Mouse (Mus musculus): ENCODE measurements at regions not wholly inside any gene's neighbourhood (a gene's known extent, or its start where the extent isn't known, plus 50 kb on each side); places are given as distances from the start of the nearest gene placed in this dataset.

GRCm38 (mm10) chr10:126452757-126453528, 448.2 kb downstream of the Atp23 start:
- TF ChIP-seq CTCF (IDR thresholded peaks at IDR 0.05 in 2 of 3, conservative IDR thresholded peaks at IDR 0.05 in 1 of 3; ENCODE audit: control insufficient read depth in 1 of 3, insufficient read depth in 1 of 3, low read depth in 2 of 3, low read length in 3 of 3, poor library complexity in 1 of 3, severe bottlenecking in 1 of 3): no peak
- no peak for TF ChIP-seq GATA1 (IDR thresholded peaks at IDR 0.05; ENCODE audit: low read depth, low read length)
- TF ChIP-seq ZNF384 (IDR thresholded peaks at IDR 0.05; ENCODE audit: low read depth, low read length): no peak
- TF ChIP-seq MAFK (IDR thresholded peaks at IDR 0.05; ENCODE audit: borderline replicate concordance, low read depth, low read length): no peak
- no peak for TF ChIP-seq GABPA (IDR thresholded peaks at IDR 0.05; ENCODE audit: low read depth, low read length)
- no peak for TF ChIP-seq NRF1 (IDR thresholded peaks at IDR 0.05; ENCODE audit: insufficient read depth, low read depth, low read length, poor library complexity, severe bottlenecking)
- no peak for TF ChIP-seq POLR2A (IDR thresholded peaks at IDR 0.05; ENCODE audit: control insufficient read depth in 1 of 2, insufficient read depth in 1 of 2, low read depth in 1 of 2, low read length in 2 of 2, poor library complexity in 1 of 2)
- no peak for TF ChIP-seq UBTF (IDR thresholded peaks at IDR 0.05; ENCODE audit: borderline replicate concordance, insufficient read depth, low read depth, low read length)
- TF ChIP-seq ZC3H11A (IDR thresholded peaks at IDR 0.05; ENCODE audit: low read depth, low read length): no peak
- no peak for TF ChIP-seq TCF12 (IDR thresholded peaks at IDR 0.05; ENCODE audit: low read depth, low read length)
- no peak for TF ChIP-seq CHD2 (IDR thresholded peaks at IDR 0.05; ENCODE audit: low read length)
- TF ChIP-seq ZMIZ1 (IDR thresholded peaks at IDR 0.05; ENCODE audit: low read depth, low read length): no peak

Data from MEL (cell line).